Mouse (Mus musculus) intestine, postnatal 0 days (tissue): ENCODE measurements around the gene Vmn2r114. TPM values are rescaled to one million over a fixed set of nuclear protein-coding genes. Genes with fewer than 3 reads are reported as not detected.
"Not testable (repeated sequence)": the region's sequence is repeated elsewhere in the genome, so short reads cannot be mapped to it uniquely, and the experiment has no call there.

Experiments used
- ATAC-seq: fragments of 200-750 bp; cut with Nextera tagmentation; 2 replicates; pipeline ENCODE4 v1.8.0; 2017; ENCODE audit warnings: mild to moderate bottlenecking, moderate TSS enrichment, moderate library complexity
- H3K27ac ChIP-seq: fragments of 300-500 bp; sonication (generic); 2 replicates; pipeline ENCODE4 v1.5.1; 2014; ENCODE audit warnings: mild to moderate bottlenecking, low read depth, low read length, moderate library complexity
- H3K27me3 ChIP-seq: fragments of 300-500 bp; sonication (generic); replicated peaks from 2 replicates; pipeline ENCODE4 v1.6.1; 2014; ENCODE audit warnings: low read length, mixed read lengths; ENCODE audit not compliant: control insufficient read depth, insufficient read depth
- H3K36me3 ChIP-seq: fragments of 300-500 bp; sonication (generic); 2 replicates; pipeline ENCODE4 v1.6.1; 2014; ENCODE audit warnings: mild to moderate bottlenecking, moderate library complexity; ENCODE audit not compliant: control insufficient read depth, insufficient read depth
- H3K4me1 ChIP-seq: fragments of 300-500 bp; sonication (generic); replicated peaks from 2 replicates; pipeline ENCODE4 v1.6.1; 2014; ENCODE audit warnings: antibody characterized with exemption, low read length, mixed read lengths; ENCODE audit not compliant: control insufficient read depth, insufficient read depth
- H3K4me2 ChIP-seq: fragments of 300-500 bp; sonication (generic); replicated peaks from 2 replicates; pipeline ENCODE4 v1.6.1; 2014; ENCODE audit warnings: low read depth, mild to moderate bottlenecking, moderate library complexity
- H3K4me3 ChIP-seq: fragments of 300-500 bp; sonication (generic); 2 replicates; pipeline ENCODE4 v1.5.1; 2014; ENCODE audit warnings: low read depth, low read length
- H3K9ac ChIP-seq: fragments of 300-500 bp; sonication (generic); 2 replicates; pipeline ENCODE4 v1.6.1; 2014; ENCODE audit warnings: mild to moderate bottlenecking, low read depth, low read length
- H3K9me3 ChIP-seq: fragments of 300-500 bp; sonication (generic); 2 replicates; pipeline ENCODE4 v1.6.1; 2016; ENCODE audit warnings: mixed run types; ENCODE audit not compliant: control insufficient read depth
- CTCF ChIP-seq: sonication (generic); IDR thresholded peaks from 2 replicates; pipeline ENCODE4 v1.5.1; 2016; ENCODE audit warnings: low read depth, mild to moderate bottlenecking, control low read depth, antibody characterized with exemption, moderate library complexity
- WGBS: fragments of 180-500 bp; shearing (Covaris S2); extraction: QIAGEN DNeasy Blood & Tissue Kit; methylation state at CpG from one replicate; pipeline ENCODE4 v1.1.7; 2014; 5-methylcytosine and 5-hydroxymethylcytosine counted together
- polyA plus RNA-seq: library from polyadenylated mRNA; unstranded; fragments of >200 nt; fragmentation: Nextera tagmentation; extraction: Ambion mirVana; gene quantifications from 2 replicates; pipeline ENCODE4 v1.2.1, GENCODE M21; 2015

The Vmn2r114 gene
- not detected in 2 replicates for polyA plus RNA-seq

GRCm38 (mm10) chr17:23312437-23312836 lies at the start of gene Vmn2r114:
Vmn2r114 (minus strand) TSS chr17:23312537.
- not testable (repeated sequence) for H3K4me3 ChIP-seq, H3K4me1 ChIP-seq
- WGBS: 73% methylated on average over 2 of the region's 2 CpGs

DNA sequence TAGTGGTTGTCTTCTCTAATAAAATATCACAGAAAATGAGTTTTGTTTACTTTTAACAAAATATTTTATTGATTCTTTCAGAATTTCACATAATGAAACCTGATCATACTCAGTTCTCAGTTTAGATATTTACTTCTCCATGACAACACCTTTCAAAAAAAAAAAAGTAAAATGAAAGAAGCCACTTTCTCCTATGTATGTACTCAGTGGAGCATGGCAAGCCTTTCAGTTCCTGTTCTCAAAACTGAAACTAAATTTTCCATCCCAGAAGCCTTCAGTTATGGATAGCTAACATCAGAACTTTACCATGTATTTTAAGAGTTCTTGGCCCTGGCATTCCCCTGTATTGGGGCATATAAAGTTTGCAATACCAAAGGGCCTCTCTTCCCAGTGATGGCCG lies 39.3 kb upstream of the Vmn2r114 start:
- Histone ChIP-seq H3K4me3 (no peak overlapping the region), H3K36me3 (no peaks in the 10 kb centered on the region), H3K27ac (no peak overlapping the region), H3K9me3 (no peaks in the 10 kb centered on the region), H3K4me2 (no peak overlapping the region), H3K4me1 (no peaks in the 10 kb centered on the region), H3K27me3 (no peaks in the 10 kb centered on the region), H3K9ac (no peak overlapping the region)
- no peak for TF ChIP-seq CTCF
- no peak for ATAC-seq
- whole genome bisulfite sequencing: 62% methylated on average over 1 of the region's 1 CpGs

More at GRCm38 (mm10) chr17:23312437-23312836, at the start of gene Vmn2r114:
- not testable (repeated sequence) for ATAC-seq, H3K27me3 ChIP-seq, H3K9ac ChIP-seq, H3K9me3 ChIP-seq, H3K4me2 ChIP-seq, H3K27ac ChIP-seq, H3K36me3 ChIP-seq

DNA sequence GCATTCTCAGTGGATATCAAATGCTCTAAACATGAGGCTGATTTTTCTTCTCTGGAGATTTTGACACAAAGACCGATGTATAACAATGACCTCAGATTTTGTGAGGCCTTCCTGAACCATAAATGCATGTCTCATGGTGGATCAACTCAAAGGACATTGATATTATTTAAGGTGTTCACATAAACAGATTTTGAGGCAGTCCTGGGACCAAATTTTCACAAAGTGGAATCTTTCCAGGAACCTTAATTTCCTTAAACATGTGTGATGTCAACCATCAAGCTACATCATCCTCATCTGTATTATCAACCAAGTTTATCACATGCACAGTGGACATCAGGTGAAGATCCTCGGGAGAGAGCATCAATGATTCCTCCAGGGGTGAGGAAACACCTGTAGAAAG lies 31.1 kb upstream of the Vmn2r114 start, which contains the start of gene Vmn2r115:
Gene Vmn2r115, plus strand, starts transcription at position 301 of the 400 bp plus-strand sequence.
- H3K36me3 ChIP-seq, H3K9ac ChIP-seq, H3K27me3 ChIP-seq, H3K27ac ChIP-seq, H3K9me3 ChIP-seq, ATAC-seq, H3K4me3 ChIP-seq, H3K4me2 ChIP-seq, H3K4me1 ChIP-seq: not testable (repeated sequence)
- 65% methylated on average over 2 of the region's 2 CpGs for WGBS

DNA sequence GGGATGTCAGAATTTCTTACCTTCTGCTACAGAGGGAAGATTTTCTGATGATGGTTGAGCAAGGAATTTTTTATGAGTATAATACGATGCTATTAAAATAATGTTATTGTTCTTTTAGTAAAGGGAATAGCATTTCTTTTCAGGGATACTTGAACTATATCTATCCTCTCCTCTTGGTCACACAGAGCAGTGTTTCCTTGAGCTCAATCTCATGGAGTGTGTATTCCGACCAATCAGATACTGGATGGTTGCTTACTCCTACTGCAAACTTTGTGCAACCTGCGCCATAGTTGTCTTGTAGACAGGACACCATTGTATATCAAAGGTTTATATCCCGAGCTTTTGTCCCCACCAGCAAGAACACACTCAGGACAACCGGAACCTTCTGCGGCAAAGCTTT lies 18.3 kb upstream of the Vmn2r114 start:
- 78% methylated on average over 6 of the region's 6 CpGs for WGBS
- Histone ChIP-seq H3K4me2 (no peak overlapping the region), H3K4me1 (no peaks in the 10 kb centered on the region), H3K27ac (no peak overlapping the region), H3K36me3 (no peaks in the 10 kb centered on the region), H3K4me3 (no peak overlapping the region), H3K9ac (no peak overlapping the region), H3K27me3 (no peaks in the 10 kb centered on the region), H3K9me3 (no peaks in the 10 kb centered on the region)
- no peak for ATAC-seq
- no peak for TF ChIP-seq CTCF

Other genes starting within 250 kb of the Vmn2r114 start
- 3.2 and 4.1 TPM in 2 replicates for gene Zfp40, start 119.3 kb downstream of the Vmn2r114 start, polyA plus RNA-seq
- gene Vmn2r115, start 31.2 kb upstream of the Vmn2r114 start, polyA plus RNA-seq: not detected in 2 replicates
- not detected in 2 replicates for gene Vmn2r116, start 72.1 kb upstream of the Vmn2r114 start, polyA plus RNA-seq
- gene Vmn2r117, start 167.2 kb upstream of the Vmn2r114 start, polyA plus RNA-seq: not detected in 2 replicates